Mouse (Mus musculus): ENCODE measurements around the gene Tmem117.

The Tmem117 gene

DNA sequence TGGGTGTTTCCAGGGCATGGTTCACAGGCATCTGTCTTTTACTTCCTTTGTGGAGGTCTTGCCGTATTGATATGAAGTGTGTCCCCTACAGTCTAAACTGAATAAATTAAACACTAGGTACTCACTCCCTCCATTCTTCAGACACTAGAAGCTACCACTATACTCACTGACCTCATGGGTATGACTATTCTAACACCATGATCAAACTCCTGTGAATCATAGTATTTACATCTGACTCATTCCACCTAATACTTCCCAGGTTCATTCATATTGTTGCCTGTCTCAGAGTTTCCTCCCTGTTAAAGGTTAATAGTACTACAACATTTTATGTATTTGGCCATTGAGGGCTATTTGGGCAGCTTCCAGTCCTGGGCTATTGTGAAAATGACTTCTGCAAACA lies 274.2 kb downstream of the Tmem117 start:
- no peak for DNase-seq

DNA sequence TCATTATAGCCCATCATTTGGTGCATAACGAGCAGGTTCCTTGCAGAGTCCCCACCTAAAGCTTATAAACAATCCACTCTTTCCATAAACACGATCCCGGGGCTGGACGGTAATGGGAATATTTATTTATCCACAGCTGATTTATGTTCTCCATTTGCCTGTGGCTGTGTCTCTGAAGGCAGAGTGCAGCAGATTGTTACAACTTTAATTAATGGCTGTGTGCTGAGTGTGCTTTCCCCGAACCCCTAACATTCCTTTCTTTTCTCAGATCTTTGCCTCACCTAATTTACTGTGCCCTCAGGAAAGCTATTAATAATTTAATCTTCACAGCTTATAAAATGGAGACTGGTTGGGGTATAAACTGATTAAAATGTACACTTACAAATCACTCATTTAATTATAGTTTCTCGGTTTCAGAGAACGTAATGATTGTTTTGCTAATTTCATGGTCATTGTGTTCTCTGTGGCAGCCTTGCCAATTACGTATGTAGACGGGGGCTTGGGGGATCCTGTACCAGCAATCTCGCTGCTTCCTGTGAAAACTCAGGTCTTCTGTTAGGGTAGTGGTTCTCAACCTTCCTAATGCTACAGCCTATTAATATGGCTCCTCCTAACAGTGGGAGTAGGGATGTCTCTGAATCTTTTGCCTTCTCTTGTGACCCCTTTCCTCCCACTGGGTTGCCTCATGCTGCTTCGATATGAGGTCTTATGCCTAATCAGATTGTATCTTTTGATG lies 275.8 kb downstream of the Tmem117 start:
- DNase-seq, result no peak

DNA sequence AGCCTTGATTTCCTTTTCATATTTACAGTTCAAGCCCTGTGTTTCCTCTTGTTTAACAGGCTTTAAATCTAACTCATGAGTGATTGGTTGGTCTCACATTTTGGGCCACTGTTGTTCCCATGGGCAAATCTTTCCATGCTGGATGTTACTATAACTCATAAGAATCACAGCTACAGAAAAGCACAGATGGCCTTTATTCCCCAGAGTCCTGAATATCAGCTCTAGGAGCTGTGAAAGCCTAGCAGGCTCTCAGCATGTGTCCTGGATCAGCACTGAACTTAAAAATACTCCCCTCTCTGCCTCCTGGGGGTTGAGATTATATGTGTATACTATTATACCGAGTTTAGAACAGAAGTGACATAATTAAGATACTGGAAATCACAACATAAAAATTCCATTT lies 292.6 kb downstream of the Tmem117 start:
- DNase-seq, result no peak

DNA sequence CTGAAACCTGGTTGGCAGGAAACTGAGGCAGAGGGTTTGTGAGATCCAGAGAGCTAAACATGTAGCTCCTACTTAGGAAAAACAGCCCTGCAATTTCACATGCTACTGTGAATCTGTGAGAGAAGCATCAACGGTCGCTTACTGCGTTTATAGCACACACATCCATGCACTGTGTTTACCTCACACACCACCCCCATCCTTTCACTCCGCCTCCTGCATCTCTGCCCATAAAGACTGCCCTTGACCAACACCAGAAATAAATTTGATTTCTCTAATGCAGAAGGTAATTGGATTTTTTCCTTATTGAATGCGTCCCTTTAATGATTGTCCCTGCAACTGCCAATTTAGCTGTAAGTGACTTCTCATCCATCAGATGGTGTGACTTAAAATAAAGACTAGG lies 299.0 kb downstream of the Tmem117 start:
- no peak for DNase-seq

DNA sequence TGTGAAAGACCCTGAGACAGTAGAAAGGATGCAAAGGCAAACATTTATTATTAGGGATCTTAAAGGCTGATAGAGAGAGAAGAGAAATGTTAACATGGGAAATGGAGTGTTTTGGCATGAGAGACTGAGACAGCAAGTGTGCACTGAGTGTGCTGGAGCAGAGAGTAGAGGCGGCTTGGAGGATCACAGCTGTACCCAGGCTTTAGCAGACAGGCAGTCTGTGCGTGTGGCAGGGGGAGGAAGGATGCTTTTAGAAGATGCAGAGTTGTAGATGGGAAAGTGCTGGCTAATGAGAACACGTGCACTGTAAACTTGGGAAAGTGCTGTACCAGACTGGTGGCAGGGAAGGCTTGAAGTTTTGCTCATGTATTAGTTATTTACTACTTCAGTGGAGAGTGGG lies 301.7 kb downstream of the Tmem117 start:
- DNase-seq, result no peak

DNA sequence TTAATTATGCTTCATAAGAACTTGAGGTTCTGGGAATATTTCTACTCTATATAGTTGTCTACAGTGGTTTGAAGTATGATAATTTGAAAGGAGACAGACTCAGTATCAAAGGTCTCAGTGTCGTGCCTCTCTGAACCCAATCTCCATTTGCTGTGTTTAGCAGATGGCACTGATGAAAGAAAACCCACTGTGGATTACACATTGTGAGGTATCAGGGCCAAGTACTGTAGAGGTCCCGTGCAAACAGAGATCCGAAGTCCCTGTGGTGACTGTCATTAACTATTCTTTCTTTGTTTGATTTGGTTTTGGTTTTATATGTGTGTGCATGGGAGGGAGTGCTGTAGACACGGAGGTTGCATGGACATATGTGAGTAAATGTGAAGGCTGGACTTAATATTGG lies 304.0 kb downstream of the Tmem117 start:
- DNase-seq, result no peak

DNA sequence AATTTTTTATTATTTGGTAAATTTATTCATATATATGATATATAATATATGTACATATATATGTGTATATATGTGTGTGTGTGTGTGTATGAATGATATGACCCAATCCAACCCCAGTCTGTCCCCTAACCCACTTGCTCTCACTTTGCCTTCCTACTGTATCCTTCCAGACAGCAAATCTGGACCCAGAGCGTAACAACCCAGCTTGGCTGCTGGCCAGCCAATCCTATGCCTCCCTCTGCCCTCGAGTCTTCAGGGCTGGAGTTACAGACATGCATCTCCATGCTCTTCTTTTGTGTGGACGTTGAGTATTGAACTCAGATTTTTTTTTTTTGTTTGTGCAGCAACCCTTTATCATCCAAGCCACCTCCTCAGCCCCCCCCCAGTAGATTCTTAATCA lies 304.4 kb downstream of the Tmem117 start:
- no peak for DNase-seq

DNA sequence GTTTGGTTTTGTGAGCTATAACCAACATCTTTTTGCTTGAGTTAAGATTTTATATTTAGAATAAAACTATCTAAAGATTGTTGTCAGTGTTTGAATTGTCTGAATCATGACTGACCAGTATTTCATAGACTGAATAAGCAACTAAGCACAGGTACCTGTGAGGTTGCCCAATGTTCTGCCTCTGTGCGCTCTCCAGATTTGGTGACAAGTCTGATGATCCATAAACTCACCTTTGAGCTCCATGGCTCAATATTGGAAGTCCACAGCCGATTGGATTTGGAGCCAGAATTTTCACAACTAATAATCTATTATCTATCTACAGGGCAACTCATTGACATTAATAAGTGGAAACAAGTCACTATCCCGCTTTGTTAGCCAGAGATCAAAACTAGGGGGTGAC lies 312.9 kb downstream of the Tmem117 start:
- DNase-seq, result no peak

DNA sequence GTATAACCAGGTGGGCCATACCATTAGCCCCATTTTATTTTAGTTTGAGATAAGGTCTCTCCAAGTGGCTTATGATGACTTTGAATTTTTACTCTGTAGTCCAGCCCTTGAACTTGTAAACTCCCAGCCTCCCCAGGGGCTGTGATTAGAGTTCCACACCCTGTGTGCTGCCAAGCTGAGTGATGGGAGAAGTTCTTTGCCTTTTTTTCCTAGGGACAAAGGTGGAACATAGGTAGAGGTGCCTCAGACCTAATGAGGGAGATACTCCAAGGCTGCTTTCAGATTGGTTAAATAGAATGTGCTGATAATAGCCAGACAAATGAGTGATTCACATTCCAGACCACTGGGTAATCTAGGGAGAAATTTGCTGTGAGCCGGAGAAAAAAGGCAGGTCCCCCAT lies 313.4 kb downstream of the Tmem117 start:
- DNase-seq, result no peak

DNA sequence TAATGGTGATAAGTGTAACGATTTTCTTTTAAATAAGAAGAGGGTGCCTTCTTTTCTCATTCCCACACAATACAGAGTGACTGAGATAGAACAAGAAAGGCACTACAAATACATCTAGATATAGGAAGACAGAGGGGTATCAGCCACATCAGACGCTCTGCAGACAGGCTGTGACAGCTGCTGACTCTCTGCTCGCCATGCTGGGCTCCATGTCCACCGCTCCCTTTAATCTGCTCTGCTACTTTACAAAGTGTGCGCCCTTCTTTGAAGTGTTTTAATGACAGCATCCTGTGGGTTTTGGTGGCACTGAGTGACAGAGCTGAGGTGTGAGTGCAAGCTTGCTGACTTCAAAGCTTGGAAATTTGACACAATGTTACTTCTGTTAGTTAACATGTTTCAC lies 314.9 kb downstream of the Tmem117 start:
- DNase-seq, result no peak

DNA sequence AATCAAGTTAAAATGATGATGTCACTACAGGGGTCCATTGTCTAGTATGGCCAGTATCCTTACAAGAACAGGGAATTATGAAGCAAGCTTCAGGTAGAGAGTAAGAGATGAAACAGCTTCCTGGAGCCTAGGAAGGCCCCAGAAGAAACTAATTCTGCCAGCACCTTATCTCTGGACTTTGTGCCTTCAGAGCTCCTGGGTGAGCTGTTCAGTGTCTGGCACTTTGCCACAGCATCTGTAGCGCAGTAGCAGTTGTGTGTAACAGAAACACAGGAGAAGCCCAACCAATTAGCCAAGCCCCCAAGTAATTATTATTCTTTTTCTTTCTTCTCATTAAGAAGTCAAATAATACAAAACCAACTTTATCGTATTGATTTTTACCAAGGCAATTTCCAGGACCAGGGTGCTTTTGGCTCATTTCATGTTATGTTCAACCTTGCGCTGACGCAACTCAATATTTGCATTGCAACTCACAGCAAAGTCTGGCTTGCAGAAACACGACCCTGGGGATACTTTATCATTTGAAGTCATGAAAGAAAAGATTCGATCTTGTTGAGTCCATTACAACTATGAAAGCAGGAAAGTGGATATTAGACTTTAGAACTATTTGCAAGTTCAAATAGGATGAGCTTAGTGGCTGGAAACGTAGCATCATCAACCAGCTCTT lies 322.5 kb downstream of the Tmem117 start:
- no peak for DNase-seq

DNA sequence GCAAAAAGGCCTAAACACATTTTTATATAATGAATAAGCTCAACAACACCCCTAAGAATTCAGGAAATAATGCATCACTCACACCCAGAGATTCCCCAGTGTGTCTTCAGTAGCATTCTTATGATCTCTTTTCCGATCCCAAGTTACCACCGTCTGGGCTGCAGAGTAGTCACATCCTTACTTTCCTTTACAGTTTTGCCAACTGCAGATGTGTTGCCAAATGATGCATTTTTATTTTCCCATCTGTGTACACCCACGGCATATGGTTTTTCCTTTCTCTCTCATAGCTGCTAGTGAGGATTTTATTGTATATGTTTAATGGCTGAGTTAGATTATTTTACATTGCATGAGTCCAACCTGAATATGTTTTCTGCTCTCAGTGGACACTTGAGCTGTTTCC lies 327.7 kb downstream of the Tmem117 start:
- DNase-seq, result no peak

DNA sequence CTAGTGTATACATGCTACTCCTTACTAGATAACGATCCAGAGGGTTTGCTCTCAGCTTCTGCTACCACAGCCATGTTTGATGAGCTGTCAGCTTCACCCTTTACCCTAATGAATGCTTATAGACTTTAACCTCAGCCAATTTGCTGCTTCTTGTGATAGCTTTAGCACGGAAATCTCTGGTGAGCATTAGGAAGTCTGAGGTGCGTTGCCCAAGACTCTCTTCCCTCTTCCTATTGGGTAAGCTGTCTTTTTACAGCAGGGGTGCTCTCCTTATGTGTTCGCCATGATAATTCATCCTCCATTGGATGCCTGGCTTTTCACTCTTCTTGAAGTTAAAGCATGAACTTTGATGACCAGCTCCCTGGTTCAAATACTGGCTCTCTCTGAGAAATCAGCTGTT lies 328.2 kb downstream of the Tmem117 start:
- no peak for DNase-seq

DNA sequence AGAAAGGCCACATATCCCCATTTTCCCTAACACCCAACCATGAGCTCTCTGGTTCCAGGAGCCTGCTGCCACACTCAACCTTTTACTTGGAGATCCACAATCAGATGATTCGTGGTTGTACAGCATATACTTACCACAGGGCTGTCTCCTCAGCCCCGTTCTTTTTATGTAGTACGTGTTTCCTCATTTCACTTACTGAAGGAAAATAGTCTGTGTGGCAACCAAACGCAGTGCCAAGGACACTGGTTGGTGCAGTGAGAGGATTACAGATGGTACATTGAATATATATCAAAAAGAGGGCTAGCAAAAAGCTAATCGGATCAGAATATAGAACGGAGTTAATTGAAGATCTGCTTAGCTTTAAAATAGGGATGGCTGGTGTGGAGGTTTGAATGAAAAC lies 338.0 kb downstream of the Tmem117 start:
- DNase-seq, result no peak

DNA sequence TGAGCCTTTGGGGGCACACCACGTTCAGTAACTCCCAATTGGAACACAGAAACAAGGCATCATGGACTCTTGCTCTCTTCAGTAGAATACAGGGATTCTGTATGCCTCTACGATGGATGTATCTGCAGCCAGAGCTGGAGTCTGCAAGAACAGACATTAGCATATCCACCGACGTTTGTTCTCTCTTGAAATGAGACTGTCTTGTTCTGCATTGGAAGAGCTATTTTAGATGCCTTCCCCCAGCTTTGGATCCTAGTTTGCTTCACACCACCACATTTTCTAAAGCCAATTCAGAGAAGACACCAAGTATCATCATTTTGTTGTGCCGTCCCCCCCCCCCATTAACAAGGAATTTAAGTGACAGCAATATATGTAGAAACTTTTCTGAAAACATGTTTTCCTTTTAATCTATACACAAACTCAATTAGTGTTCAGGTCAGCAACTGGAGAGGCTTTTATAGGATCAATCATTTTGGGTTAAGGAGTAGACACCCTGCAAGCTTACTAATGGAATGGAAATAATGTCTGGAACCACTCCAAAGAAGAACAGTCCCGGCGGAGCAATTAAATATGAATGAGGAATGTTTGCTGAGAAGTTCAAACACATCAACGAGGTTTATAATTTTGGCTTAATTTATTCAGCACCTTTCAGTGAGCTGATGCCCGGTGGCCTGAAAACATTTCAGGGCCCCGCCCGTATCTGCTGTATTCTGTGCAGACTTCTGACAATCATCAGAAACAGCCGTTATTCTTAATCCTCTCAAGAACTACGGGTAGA lies 339.6 kb downstream of the Tmem117 start:
- DNase-seq, result no peak

DNA sequence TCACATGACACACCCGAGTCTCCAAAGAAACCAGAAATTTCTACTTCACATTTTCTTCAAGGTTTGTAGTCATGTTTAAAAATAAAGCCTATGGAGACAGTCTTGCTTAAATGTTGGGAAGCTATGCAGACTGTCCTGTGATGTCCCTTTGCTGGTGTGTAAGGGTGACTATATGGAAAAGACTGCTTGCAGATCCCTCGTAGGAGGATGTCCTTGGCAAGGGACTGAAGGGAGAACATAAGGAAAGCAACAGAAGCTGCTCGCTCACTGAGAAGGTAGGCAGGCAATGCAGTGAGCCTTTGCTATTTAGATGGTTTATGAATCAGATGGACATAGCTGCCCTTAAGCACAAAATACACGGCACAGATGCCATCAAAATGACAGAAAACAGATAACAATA lies 352.8 kb downstream of the Tmem117 start:
- no peak for DNase-seq

DNA sequence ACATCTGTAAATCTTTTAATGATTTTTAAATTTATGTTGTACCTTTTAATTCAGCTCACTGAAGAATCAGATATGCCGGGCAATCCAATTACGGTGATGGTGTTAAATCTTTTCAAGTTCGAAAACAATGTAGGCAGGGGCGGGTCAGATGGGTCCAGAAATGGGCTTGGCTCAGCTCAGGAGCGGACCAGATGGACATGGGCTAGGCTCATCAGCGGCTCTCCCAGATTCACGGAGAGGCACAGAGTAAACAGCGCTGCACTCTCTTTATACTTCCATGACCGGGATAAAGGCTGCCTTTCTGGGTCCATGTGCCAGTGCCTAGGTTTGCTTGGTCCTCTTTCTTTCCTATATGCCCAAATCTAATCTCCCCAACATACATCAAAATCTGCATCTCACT lies 366.3 kb downstream of the Tmem117 start:
- DNase-seq, result no peak

DNA sequence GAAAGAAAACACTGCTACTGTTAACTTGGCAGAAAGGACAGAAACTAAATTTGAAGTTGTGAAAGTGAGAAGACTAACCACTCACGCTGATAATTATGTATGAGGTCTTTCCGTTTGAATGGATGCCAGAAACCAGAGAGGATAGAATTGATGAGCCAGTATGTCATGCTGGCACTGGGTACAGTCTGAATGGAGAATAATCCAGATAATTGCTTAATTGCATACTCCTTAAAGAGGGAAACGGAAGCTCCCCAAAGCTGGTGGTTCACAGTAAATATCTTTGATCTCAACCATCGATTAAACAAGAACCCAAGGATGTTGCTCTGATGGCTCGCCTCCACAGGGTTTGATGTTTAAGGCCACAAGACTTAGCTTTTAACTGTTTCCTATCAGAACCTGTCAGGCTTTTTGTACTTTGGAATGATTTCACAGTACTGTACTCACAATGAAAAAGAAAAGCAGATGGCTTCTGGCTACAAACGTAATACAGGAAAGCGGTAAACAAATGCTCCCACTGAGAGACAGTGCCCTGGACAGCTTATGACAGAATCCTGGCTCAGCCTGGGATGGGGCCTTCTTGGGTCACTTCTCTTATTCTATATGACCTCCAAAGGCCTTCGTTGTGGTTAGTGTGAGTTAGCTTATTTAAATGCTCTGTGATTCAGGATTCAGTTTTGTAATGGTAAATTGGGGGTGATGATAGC lies 376.2 kb downstream of the Tmem117 start:
- no peak for DNase-seq

DNA sequence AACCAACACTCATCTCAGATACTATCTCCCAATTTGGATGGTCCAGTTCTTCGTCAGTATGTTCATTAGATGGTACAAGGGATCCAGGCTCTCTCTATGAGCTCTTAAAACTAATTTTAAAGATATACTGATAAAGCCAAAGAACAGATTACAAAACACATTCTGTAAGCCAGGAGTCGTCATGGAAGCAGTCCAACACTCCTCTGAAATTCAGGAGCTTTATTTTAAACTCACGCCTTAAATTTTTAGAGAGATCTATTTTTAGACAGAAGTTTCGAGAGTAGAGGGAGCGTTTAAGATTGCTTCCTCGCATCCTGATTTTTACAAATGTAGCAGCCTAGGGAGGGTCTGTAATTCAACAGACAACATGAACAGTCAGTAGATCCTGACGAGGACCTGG lies 393.2 kb downstream of the Tmem117 start:
- DNase-seq, result no peak

DNA sequence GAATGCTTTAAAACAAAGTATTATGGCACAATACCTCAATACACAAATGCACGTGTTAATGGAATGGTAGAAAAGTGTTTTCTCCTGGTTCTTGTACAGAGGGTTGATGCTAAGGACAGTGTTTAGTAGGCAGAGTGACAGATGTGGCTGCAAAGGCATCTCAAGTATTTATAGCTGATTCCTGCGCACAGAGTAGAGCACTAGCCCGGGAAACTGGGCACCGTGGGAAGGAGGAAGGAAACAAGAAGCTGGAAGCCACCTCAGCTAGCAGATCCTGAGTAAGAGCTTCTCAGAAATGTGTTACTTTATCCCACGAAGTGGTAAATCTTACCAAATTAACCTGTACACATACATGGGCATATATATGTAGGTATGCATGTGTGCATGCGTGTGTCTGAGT lies 395.4 kb downstream of the Tmem117 start:
- DNase-seq, result no peak

DNA sequence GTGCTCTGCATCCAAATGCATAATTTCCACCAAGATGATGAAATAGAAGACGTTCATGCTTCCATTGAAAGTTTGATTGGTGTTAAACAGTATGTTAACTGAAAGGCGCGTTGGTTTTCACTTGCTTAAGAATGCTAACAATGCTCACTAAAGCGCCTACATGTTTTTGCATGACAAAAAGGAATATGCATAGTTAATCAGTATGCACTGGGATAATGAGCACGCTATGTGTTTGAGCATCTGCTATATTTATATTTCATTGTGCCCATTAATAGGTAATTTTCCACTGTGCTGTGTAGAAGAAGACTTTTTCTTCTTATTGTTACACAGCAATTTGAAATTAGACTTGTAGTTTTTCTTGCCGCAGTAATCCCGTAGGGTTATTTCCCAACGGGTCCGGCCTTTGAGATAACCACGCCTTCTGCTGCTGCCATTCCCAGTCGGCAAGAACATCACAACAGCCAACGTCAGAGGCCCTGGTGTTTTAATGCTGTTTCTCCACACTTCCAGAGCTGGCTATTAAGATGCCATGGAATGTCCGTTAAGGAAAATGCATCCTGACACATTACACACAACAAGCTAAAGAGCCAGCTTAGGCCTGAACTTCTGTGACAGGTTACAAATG lies 399.9 kb downstream of the Tmem117 start:
- no peak for DNase-seq

DNA sequence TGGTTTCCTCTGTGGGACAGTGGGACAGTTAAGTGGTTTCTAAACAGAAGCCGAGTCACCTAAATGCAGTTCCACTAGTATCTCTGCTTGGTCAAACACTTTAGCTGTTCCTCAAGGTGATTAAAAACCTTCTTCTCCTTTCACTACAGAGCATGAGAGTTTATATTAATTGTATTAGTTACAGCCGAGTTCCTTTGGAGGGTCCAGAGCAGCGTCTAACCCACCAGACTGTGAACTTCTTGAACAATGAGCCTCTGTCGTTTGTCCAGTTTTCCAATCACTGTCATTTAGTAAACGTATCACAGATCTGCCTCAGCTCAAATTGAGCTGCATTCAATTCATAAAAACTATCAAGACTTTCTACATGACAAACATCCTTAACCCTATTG lies 400.4 kb downstream of the Tmem117 start:
- no peak for DNase-seq

DNA sequence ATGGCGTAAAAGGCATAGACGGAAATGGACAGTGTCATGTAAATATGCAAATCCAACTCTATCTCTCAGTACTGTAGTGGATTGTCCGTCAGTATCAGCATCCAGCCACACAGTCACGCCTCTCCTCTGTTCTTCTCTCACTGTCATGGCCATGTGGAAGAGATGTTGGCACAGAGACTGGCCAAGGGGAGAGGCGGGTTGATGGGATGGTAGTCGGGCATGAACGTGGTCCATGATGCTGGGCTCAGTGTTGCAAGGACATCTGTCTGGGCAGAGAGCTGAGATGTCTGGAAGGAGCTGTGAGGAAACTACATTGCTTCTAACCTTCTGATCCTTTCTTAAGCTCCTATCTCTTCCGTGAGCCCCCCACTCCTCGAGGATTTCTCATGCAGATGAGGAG lies 413.4 kb downstream of the Tmem117 start:
- DNase-seq, result no peak
